Mouse (Mus musculus) hematopoietic stem cell, adult 5-6 weeks (primary cell): ENCODE measurements around the gene Ier2. TPM values are rescaled to one million over a fixed set of nuclear protein-coding genes. Genes with fewer than 3 reads are reported as not detected.
"Not testable (repeated sequence)": the region's sequence is repeated elsewhere in the genome, so short reads cannot be mapped to it uniquely, and the experiment has no call there.

Source experiments
- ATAC-seq, 2 experiments: fragments of 125-278 bp in 1 of 2; replicated peaks in 1 of 2; 2 replicates each; pipeline ENCODE4 v1.8.0; 2016 to 2017; ENCODE audit warnings: inconsistent platforms in 2 of 2, mild to moderate bottlenecking in 2 of 2, moderate number of reproducible peaks in 2 of 2, low read depth in 1 of 2, moderate TSS enrichment in 1 of 2; ENCODE audit not compliant: low FRiP score in 2 of 2, poor library complexity in 2 of 2, severe bottlenecking in 2 of 2, insufficient read depth in 1 of 2, low TSS enrichment in 1 of 2
- total RNA-seq: library from RNA; stranded (forward); fragments of 172-1452, 232-1000 nt; gene quantifications from 2 replicates; pipeline ENCODE4 v1.2.3, GENCODE M21; 2017

The Ier2 gene
- total RNA-seq, 1 experiment from 2014 or later: 105 TPM

DNA sequence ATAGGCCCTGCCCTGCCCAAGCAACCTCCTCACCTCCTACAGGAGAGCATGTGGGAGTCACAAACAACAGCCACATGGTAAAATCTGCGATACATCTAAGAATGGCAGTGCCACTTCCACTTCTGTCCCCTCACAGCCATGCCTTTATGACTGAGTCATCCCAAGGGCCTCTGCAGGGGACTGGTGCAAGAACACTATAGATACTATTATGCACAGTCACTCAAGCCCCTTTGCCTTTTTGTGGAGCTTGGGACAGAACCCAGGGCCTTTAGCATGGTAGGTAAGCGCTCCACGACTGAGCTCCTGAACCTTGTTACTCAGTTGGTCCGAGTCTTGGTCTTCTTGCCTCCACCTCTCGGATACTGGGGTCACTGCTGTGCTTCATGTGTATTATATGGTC is 14.7 kb upstream of the Ier2 start:
- no peak for ATAC-seq

DNA sequence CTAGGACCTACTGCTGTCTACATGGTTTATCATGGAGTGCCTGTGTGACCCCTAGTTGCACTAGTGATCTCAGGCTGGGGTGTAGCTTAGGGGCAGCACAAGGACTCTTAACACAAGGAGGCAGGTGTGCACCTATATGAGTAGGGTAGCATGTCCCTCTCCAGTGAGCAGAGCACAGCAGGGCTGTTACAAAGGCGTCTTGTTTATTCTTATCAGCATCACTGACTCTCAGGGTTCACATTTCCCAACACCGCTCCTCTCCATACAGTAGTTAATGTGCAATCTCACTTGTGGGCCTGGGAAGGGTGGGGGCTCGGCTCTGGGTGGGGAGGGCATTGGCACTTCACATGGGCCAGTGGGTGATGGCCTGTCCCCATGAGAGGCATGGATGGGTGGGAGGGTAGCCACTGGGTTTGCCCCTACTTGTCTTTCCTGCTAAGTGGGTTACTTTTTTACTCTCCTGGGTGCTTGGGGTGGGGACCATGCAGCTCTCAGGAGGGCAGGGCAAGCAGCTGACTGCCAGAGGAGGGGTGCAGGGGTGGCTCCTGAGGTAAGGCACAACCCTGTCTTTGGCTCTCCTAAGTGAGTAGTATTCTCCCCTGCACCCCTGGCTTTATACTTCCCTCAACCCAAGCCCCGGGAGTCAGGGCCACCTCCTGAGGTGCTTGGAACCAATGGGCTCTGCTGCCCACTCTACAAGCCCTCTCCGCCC is 7.8 kb upstream of the Ier2 start:
- not testable (repeated sequence) for ATAC-seq

DNA sequence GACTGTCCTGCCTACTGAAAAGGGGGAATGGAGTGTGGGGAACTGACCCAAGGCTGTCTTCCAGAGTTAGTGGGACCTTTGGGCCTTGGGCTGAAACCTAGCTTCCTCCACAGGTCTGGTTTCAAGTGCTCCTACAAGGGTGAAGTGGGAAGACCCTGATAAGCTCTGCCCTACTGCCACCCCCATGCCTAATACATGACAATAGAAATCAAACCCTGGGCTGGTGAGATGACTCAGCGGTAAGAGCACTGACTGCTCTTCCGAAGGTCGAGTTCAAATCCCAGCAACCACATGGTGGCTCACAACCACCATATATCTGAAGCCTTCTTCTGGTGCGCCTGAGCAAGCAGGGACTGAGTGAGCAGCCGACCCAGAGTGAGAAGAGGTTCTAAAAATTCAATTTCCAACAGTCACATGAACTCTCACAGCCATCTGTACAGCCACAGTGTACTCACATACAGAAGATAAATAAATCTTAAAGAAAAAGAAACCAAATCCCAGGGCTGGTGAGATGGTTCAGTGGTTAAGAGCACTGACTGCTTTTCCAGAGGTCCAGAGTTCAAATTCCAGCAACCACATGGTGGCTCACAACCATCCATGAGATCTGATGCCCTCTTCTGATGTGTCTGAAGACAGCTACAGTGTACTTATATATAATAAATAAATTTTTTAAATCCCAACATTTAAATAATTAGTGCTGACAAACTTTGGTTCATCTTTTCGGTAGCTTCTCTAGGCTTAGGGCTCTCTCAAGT is 6.3 kb upstream of the Ier2 start:
- no peak for ATAC-seq

DNA sequence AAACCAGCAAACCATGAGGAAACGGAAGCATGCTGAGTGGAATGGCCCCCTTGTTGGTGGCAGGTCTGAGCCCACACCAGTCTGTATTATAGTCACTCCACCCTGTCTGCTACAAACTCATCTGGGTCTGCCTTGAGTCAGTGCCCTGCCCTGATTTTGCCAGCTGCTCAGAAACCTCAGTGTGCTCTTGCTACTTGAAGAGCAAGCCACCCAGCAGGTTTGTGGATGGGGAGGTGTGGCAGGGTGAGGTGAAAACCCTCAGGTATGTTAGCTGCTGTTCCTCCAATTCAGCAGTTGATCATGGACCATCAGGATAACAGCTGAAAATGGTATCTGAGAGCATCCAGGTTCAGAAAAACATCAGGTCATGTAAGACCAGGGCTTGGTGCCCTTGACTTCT is 5.4 kb upstream of the Ier2 start:
- no peak for ATAC-seq

DNA sequence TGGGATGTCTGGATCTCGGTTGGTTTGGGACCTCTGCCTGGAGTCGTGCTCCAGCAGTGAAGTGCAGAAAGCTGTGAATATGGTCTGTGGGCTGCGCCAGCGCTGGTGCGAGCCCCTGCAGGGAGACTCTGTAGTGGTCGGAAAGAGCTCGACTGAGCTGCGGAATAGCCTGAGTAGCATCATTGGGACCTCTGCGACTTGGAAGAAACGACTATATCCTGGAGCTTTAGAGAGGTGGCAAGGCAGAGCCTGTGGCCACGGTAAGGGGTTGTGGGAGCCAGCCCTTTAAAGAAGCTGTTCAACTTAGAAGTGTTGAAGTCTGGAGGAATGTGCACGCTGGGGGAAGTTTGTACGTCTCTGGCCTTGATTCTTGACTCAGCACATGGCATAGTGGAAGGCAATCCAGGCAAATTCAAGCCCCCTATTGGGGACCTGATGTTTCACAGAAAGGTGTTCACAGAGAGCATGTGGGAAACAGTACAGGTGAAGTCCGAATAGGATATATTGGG is 2.8 kb upstream of the Ier2 start:
- no peak for ATAC-seq

DNA sequence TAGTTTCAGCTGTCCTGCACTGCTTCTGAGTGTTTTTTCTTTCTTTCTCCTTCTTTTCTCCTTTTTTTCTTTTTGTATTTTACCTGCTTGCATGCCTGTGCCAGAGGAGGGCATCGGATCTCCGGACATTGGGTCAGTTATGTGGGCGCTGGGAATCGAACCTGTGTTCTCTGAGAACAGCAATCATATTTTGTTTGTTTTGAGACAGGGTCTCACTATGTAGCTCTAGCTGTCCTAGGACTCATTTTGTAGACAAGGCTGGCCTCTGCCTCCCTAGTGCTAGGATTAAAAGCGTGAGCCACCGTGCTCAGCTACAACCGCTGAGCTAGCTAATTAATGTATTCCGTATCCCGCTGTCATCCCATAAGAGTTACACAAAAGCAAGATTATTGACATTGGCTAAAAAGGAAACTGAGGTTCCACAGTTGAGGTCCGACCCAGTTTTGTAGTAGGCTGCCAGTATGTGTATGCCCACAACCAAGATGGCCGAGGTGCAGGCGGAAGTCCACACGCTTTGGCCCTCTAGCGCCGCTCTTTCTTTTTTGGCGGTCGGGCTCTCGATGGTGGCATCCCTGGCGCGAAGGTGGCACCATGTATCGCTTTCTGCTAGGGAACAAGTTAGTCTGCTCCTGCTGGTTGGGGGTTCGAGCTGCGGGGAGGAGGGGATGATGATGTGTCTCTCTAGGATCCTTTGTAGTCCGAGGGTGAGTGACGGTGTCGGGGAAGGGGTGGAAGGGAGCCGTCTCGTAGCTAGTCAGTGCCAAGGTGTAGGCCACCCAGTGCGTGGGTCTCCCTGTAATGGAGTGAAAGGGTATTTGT is 2.1 kb upstream of the Ier2 start:
- peak; percentile 20 to 24; a peak in 3 of 4 replicates for ATAC-seq

DNA sequence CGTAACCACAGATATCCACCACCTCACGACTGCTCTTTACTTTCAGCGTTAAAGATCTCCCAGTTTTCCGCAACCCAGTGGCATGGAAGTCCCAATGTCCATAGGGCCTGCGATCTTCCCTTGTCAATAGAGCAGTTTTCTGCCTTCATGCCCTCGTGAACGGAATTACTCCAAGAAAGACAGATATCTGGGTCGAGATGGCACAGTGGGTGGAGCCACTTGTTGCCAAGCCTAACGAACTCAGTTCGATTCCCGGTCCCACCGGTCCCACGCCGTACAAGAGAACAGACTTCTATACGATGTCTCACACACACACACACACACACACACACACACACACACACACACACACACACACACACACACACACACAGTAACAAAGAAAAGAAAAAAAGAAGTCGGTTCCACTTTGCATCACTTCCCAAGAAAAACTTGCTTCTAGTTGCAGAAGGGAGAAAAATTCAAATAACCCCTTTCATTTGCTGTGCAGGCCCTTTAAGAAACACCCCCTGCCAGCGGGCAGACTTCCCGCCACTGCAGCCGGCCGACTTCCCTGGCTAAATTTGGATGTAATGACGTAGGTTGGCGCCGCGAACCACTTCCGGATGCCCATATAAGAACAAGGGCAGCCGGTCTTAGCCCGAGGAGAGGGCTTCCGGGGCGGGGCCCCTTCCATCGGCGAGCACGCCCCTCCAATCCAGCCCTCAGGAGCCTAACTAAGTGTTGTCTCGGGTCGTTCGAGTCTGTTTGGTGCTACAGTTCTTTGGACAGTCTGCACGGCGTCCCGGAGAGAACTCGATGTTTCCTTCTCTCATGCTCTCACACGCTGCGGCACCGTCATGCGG is 1.1 kb upstream of the Ier2 start:
- ATAC-seq: peak; percentile 35 to 46

DNA sequence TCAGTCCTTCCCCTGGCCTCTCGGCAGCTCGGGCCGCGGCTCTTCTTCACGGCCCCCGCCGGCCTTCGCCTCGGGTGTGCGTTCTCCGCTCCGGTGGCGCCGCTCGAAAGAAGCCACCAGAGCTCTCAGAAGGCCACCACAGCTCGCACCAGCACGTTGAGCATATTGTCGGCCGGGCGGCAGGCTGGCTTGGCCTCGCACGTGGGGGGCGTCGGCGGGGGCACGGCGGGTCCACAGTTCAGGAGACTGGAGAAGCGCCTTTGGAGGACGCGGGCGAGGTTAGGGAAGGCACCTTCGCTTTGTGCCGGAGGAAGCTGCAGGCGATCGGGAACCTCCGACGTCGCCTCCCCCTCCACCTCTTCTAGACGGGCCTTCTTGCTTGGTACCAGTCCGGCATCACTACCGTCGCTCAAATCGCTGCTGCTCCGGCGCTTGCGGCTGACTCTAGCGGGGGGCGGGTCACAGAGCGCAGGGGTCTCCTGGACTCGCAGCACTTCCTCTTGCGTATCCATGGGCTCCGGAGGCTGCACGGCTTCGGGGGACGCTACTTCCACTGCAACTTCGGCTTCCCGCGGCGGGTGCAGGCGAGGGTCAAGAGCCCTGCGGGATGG is 586 bp downstream of the Ier2 start:
- no peak; a peak in 1 of 4 replicates for ATAC-seq

DNA sequence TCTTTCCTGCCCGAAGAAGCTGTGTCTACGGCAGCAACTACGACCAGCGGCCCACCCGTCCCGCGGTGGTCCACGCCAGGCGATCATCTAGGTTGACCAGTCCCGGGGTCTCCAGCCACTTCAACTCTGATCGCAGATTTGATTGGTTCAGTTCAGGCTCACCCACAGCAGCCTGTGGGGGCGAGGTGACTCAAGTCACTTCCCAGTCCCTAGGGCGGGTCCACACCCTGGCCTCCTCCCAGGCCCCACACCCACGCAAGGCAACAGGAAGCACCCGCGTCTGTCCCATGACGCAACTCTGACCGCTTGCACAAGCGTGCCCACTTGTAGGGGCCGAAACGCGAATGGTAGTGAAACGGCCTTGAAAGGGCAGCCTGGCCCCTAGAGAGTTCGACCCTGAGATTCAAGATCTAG is 1.2 kb downstream of the Ier2 start:
- ATAC-seq: peak; percentile 14 to 15

DNA sequence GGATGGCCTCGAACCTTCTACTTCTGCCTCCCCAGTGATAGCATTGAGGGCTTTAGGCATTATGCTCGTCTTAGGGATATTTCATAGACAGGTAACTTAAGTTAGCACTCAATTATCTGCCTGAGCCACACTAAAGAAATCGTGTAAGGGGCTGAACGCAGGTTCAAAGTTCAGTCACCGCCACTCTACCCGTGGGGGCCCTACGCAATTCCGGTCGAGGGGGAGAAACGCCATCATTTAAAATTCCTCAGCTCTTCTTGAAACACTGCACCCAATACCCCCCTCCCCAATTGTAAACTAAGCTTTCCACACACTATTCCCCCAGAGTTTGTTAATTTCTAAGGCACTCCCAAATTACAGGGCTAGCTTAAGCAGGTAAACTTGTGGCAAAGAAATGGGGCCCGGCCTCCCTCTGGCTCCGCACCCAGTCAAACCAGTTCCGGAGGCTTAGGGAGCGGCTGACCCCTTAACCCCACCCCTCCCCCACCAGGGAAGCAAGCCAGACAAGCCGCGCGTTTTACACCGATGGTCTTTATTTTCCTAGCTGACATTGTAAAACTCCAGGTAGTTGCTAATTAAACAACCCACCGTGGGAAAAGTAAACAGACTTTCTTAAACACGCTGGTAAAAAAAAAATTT is 1.7 kb downstream of the Ier2 start:
- ATAC-seq: no peak

DNA sequence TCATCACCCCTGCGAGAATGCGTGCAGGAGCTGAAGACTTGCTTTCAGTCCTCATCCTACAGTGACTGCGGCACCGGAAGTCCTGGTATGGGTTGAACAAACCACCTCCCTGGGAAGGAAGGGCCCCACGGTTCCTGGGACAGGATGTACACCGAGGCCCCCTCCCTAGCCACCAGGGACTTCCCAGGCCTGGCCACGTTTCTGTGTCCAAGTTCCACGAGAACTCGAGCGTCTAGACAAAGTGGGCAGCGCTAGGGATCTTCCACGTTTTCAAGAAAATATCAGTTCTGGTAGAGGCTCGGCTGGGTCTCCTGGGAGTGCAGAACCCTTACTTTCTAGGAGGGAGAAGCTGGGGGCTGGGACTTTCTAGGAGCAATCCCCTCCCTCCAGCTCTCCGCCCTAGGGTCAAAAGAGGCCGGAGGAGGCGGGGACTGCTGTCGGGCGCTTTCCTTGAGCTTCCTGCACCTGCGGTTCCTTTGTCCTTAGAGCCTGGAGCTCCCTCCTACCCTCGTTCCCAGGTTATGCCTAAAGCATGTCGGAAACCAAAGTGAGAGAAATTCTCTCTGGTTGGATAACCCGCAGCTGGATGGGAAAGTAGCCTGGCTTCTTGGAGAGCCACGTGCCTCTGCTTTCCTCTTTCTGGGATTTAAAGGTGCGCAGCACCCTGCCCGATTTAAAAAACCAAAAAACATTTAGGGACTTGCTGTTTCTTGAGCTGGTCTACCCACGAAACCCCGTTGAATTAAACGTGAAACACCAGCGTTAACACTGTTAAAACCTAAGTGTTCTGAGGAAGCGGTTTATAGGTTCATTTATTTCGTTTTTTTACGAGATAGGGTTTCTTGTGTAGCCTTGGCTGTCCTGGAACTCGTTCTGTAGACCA is 2.5 kb downstream of the Ier2 start:
- ATAC-seq: peak in 1 of 2 experiments; percentile 3; a peak in 2 of 4 replicates

DNA sequence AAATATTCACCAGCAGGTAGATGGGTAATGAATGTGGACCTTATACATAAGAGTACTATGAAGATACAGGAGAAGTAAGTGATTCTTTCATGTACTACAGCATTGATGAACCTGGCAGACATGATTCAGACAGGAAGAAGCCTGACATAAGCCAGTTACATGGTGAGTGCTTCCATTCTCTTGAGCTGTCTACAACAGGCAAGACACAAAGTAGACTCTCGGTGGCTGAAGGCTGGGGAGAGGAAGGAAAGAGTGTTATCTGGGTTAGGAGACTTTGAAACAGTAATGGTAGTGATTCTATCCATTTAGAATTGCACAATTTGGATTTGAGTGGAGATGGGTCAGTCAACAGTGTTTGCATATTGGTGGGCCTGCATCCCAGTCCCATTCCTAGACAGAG is 3.7 kb downstream of the Ier2 start:
- no peak for ATAC-seq

DNA sequence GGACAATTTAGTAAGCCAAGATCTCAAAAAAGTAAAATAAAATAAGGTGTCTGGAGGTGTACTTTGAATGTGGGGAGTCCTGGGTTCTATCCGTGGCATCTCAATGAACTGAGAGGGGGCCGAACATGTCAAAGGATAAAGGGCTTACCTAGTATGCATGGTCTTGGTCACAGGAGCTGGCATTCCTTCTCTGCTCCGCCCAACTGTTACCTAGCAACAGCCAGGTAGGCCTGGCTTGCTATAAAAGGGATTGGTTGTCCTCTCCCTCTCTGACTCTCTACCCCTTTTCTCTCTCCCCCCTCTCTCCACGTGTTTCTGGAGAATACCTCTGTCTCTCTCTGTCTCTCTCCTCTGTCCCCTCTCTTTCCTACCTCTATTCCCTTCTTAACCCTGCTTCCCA is 5.0 kb downstream of the Ier2 start:
- no peak for ATAC-seq

DNA sequence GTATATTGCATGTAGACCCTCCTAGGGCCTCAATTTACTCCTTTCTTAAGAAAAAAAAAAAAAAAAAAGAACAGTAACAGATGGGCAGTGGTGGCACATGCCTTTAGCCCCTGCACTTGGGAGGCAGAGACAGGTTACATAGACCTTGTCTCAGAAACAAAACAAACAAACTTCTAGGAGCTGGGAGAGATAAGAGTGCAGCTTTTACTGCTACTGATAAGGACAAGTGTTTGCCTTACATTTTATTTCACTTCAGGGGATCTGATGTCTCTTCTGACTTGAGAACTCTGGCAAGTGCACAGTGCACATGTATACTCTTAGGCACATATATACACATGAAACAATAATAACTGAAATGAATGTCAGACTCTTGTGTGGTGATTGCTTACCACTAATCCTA is 5.4 kb downstream of the Ier2 start:
- ATAC-seq: no peak

DNA sequence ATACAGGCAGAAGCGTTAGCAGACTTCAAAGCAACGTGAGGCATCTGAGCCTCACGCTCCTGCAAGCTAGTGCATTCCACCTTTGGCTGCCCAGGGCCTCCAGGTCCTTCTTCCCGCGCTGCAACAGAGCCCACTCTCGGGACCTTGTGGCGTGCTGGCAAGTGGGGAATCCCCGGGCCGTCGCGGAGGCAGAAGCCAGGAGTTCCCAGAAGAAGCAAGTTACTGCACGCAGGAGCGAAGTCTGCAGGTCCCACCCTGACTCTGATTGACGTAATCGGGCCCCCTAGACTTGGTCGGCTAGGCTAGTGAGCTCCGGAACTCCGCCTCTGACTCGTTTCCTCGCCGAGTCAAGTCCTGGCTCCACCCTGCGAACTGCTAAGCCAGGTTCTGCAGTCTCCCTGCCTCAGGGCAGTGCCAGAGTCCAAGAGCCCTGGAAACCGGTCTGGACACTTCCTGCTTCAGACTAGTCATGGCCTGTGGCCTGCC is 6.0 kb downstream of the Ier2 start:
- ATAC-seq: peak; percentile 68 to 70
